Mouse (Mus musculus) frontal cortex, adult 2 months (tissue): ENCODE results near the gene Zc3h12a. TPM values are rescaled to one million over a fixed set of nuclear protein-coding genes. Genes with fewer than 3 reads are reported as not detected.

Source experiments
- DNase-seq, 2 experiments: peaks; one replicate each; pipeline ENCODE4 v3.0.0; 2022; ENCODE audit warnings: low spot score in 1 of 2; ENCODE audit errors: extremely low spot score in 1 of 2
- polyA plus RNA-seq: library from polyadenylated mRNA; depleted of rRNA; stranded (reverse); fragments of >200 nt; gene quantifications from 2 replicates; pipeline ENCODE4 v1.2.3, GENCODE M21; 2012; rRNA removed

The Zc3h12a gene
- polyA plus RNA-seq, result 1.3 and 1.6 TPM in 2 replicates

DNA sequence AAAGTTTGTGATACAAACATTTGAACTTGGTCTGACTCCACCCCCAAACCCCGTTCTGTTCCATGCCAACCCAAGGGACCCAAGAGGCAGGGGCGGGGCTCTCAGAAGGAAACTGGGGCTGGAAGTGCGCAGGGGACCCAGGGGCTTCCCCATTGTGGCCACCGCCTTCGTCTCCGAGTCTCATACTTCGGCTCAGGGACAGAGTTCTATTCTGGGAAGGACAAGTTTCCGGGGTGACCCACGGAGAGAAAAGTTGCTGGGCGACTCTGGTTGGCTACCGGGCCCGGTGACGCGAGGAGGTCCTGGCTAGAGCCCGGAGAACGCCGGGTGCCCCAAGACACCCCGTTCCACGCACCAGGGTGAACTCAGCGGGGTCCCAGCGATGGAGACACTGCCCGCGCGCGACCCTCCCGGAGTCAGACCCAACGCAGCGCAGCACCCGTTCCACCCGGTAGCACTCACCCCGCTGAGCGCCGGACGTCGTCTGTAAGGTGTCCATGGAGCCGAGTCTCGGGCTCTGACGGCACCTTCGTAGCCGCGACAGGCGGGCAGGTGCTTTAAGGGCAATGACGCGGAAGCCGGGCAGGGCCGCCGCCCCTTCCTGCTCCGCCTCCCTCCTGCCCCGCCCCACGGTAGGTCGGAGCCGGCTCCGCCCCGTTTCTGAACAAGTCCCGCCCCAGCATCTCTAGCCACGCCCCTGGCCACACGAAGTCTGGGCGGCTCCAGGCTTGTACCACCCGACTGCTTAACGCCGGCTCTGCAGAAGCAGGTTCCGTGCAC is at the start of gene Zc3h12a:
Zc3h12a (minus strand) TSS at position 536 of the 780 bp plus-strand sequence.
- peak in 1 of 2 experiments; percentile 65 for DNase-seq

DNA sequence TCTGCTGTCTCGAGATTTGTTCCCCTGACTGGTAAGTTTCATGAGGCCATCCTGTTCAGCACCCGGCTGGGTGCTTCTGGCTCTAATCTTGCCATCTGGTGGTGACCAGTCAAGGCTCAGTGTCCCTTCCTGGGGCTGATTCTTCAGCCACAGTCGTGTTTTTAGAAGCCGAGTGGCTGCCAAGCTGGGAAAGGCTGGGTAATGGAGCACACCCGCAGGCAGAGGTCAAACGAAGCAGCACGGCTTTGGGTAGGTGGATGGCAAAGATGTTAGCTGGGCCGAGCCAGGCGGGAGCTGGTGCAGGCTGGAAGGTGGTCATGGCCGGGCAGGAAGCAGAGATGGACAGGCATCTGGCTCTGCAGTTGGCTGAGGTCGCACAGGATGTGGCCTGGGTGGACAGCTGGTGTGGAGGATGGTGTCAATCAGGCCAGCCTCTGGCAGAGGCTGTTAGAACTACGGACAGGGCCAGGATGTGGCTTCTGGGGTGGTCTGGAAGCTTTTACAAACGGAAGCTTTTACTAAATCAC is 49.1 kb upstream of the Zc3h12a start:
- DNase-seq, result no peak

DNA sequence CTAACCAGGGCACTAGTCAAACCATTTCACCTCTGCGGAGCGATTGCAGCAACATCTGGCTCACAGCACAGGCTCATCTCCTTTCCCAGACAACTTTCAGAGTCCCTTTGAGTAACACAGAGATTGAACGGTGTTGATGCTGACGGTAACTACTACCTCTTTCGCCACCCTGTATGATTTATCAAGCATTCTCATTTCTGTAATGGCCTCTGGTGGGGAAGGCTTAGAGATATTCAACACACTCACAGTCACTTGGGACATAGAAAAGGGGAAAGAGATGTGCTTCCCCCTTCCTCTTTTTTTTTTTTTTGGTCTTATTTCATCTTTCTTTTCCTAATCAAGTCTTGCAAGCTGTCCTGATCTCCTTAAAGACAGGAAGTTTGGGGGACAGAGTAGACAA is 48.5 kb upstream of the Zc3h12a start:
- DNase-seq, result no peak

DNA sequence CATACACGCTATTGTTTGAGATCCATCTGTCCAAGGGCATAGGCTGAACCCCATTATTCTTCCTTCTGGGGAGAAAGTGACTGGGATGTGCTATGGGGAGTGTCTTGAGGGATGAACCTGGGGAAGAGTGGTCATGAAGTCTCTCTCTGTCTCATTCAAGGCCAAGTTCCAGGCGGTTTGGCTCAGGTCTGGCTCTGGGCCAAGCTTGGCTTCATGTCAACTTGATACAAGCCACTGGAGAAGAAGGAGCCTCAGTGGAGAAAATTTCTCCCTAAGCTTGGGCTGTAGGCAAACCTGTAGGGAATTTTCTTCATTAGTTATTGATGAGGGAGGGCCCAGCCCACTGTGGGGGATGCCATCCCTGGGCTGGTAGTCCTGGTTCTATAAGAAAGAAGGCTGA is 48.0 kb upstream of the Zc3h12a start:
- peak in 1 of 2 experiments; percentile 38 for DNase-seq

DNA sequence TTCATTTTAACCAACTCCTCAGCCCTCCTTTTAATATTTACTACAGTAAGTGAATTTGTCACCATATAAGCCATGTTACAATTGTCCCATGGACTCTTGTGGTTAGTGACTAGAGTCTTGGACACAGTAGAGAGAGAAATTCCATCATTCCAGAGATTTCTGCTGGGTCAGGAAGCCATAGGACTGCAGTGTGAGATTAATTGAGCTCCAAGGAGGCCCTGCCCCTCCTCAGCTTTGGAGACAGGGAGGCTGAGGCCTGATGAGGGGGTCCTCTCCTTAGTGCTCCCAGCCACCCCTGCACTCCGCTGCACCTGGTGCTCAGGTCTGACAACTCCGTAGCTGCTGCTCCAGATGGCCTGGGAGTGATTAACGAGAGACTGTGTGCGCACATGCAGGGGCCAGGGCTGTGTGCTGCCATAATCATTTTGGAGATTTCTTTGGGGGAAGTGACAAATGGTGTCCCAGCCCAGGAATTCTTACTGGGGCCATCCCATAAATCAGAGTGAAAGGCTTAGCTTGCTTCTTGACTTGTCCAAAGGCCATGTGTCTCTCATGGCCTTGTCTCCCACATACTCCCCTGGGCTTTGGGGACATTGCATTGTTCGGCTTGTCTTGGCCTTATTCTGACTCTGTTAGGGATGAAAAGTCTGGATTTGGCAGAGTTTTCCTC is 47.0 kb upstream of the Zc3h12a start:
- no peak for DNase-seq

DNA sequence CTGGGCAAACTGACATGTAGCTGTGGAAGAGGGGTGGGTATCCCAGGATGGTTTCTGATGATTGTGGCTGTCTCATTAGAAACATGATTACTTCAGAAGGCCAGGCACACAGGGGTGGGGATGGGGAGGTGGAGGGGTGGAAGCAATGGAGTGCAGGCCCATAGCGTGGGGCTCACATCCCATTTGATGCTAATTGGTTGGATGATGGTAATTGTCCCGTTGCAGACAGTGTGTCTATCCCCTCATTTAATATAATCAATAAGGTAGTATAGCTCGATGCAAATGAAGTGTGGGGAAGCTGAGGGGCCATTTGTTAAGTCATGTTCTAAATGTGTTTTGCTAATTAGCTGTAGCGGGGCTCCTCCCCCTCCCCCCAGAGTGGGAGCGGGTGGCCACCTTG is 45.5 kb upstream of the Zc3h12a start:
- DNase-seq, result no peak

DNA sequence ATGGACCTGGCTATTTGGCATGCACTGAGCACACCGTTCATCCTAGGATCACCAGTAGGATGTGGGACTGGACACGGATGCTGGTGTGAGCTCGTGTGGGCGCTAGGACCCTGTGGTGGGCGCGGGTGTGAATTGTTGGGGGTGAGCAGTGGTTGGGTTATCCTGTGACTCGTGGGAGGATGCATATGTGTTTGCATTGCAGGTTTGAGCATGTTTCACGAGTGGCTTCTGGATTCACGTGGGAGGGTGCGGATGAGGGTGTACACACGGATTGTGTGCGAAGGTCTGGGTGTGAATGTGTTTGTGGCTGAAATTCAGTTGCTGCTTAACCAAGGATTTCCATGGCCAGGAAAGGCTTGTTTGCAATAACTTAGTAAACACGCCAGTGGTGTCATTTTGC is 45.1 kb upstream of the Zc3h12a start:
- DNase-seq, result peak in 1 of 2 experiments; percentile 47

DNA sequence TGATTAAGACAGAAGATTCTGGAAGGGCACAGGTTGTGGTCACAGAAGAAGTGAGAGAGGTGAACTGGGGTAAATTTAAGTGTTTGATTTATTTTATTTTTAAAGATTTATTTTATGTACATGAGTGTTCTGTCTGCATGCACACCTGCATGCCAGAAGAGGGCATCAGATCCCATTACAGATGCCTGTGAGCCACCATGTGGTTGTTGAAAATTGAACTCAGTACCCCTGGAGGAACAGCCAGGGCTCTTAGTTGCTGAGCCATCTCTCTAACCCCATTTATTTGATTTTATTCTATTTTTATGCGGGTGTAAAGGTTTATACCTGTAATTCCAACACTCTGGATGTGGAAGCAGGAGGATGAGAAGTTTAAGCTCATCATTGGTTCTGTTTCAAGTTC is 40.1 kb upstream of the Zc3h12a start:
- DNase-seq, result no peak

DNA sequence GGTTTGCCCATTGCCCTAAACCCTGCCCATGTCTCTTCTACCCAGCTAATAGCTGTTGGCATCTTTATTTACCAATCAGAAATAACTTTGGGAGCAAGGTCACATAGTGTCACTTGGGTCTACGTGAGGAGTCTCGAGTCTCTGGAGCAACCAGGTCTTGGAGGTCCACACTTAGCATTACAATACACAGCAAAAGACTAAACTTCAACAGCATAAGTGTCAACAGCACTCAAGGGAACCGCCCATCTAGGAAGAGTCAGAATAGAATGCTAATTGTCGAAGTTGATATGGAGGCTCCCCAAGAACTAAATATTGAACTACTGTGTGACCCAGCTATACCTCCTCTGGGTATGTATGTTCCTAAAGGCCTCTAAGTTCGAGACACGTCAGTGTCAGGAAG is 37.2 kb upstream of the Zc3h12a start:
- DNase-seq, result no peak

DNA sequence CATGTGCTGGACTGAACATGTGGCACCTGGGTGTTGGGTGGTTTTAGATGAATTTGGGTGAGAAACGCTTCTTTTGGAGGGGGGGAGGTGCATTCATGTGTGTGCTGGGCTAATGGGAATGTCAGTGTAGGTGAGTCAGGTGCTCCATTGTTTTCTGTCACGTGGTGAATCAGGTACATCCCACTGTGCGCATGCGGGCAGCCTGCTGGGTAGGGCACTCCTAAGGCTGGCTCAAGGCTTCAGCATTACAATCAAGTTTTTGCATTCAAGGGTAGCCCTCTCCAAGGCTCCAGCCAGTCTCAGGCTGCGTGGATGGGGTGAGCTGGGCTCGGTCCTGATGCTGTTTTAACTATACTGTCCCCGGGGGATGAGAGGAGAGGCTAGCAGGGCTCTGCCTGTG is 35.1 kb upstream of the Zc3h12a start:
- DNase-seq, result no peak

DNA sequence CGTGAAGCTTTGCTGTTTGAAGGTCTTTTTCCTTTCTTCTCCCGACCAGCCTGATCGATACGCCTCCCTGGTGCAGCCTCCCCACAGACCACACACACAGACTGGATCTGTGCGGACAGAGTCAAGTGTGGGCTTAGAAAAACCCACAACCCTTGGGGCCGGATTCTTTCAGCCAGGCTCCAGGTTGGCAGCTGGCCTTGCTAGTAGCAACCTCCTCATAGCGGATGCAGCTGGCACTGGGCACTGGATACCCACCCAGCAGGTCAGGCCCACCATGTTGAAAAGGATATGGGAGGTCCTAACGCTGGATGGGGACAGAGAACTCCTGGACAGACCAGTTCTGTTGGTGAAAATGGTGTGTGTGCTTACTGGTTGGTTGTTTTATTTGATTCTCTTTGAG is 33.8 kb upstream of the Zc3h12a start:
- no peak for DNase-seq

DNA sequence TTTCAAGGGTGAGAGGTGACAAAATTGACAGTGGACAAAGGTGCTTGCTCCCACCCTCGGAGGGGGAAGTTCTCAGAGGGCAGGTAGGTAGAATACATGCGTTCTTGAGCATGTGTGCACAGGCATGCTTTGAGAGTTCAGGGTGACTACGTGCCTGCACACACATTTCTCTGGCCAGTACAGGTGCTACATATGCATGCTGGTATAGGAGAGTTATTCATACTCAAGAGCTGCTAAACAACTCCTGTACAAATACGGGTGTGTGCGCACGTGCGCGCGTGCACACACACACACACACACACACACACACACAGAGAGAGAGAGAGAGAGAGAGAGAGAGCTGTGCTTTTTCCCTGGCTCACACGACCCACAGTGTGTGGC is 33.3 kb upstream of the Zc3h12a start:
- DNase-seq, result no peak

DNA sequence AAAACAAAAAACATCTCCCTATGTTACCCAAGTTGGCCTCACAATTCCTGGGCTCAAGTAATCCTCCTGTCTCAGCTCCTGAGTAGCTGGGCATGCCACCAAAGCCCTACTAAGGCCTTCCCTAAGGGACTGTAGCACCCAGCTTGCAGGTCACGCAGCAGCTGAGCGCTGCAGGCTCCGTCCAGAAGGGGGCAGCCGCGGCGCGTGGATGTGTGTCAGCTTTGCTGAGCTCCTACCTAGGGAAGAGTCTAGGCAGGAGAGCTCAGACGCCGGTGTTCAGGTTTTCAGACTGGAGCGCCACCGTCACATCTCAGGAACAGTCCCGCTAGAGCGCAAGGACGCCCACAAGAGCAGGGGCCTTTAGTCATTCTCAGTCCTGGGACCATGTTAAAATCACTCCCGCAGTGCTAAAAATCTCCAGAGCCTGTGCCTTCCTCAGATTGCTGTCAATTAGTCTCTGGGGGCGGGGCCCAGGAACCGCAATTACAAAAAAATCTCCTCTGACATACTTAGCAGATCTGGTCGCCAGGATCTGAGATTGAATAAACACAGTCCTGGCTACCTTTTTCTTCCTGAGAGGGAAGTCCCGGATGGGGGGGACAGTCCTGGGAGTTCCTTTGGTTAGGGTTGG is 32.8 kb upstream of the Zc3h12a start:
- DNase-seq, result peak; percentile 66 to 98

DNA sequence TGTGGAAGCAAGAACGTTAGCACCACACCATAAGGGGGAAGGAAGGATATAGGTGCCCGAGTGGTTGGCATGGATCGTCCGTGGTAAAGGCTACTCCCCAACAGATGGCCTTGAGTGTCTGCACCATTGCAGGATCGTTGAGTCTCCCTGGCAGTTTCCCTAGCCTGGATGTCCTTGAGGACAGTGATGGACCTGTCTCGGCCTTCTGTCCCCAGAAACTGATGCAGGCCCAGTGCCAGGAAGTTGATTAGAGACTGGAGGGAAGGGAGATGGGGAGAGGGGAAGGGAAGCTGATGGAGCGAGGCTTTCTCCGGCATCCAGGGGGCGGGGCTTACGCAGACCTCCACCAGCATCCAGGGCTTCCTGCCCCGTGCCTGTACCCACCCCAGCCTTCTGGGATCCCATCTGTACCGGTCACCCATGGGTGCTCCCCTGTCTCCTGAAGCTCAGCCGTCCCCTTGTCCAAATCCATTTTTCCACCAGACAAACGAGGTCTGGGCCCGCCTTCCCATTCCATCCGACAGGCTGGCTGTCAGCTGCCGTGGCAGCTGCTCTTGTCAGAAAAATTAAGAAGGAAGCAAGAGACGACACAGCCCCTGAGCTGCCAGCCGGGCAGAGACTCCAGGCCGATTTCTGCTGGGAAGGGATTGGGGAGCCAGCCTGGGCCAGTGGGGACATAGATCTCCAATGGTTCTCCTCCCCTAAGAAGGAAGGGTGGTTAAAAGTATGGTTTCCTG is 31.1 kb upstream of the Zc3h12a start:
- DNase-seq, result no peak

DNA sequence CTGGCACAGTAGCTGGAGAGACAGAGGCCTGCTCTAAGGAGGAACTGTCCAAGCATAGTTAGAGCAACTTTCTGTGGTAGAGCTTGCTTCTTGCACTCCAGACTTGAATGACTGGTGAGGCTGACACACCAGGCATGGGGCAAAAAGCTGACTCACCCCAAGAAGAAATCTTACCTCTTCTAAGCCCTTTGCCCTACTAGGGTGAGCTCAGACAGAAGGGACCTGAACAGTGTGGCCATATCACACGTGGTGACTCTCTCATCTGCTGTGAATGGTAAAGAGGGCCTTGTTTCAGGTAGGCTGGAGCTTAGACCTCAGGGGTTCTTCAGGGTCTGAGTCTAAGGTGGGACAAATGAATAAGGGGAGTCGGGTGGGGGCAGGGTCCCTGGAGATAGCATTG is 30.4 kb upstream of the Zc3h12a start:
- no peak for DNase-seq

DNA sequence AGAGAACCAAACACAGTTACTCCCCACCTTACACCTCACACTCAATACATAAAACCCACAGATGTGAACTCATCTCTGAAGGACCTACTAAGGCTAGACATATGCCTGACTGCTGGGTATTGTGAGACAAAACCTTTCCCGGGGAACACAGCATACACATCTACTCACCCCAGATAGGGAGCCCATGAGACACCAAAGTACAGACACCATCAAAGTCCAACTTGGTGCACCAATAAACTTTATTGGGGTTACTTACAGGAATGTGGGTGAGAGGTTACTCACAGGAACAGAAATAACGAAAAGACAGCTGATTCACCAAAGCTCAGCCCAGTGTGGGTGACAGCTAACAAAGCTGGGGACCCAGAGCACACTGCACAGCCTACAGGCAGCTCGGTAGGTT is 29.7 kb upstream of the Zc3h12a start:
- DNase-seq, result no peak

DNA sequence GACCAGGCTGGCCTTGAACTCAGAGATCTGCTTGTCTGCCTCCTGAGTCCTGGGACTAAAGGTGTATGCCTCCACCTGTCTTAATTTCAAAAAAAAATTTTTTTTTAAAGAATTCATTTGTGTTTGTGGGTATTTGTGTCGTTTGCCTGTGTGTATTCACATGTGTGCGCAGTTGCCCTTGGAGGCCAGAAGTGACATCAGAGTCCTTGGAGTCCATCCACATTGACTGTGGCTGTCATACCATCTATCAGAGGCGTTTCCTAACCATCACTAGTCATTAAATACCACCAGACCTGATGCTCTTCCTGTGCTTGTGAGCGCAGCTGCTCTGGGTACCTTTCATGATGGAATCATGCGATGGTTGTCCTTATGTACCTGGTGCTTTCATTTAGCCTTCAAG is 28.0 kb upstream of the Zc3h12a start:
- no peak for DNase-seq

DNA sequence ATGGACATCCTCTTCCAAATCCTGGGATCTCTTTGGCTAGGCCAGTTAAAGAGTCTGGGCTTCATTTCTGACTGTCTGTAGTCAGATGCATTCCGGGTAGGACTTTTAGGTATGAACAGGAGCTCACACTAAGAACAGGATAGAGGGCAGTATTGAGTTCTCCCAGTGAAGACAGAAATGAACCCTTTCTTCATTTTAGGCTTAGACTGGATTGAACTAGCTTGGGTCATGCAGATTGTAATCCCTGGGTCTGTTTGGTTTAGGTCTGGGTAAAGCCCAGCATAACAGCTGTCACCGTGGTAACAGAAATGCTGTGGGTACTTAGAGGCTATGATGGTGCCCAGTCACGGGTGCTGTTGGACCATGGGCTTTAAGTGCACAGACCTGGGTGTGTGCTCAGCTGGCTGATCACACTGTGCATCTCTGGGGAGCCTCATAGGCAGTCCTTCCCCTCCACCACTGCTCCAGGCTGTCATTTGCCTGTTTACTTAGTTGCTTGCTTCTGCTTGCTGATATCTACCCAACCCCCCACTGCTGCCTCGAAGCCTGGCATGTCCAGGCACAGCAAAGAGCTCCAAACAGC is 26.1 kb upstream of the Zc3h12a start:
- no peak for DNase-seq

DNA sequence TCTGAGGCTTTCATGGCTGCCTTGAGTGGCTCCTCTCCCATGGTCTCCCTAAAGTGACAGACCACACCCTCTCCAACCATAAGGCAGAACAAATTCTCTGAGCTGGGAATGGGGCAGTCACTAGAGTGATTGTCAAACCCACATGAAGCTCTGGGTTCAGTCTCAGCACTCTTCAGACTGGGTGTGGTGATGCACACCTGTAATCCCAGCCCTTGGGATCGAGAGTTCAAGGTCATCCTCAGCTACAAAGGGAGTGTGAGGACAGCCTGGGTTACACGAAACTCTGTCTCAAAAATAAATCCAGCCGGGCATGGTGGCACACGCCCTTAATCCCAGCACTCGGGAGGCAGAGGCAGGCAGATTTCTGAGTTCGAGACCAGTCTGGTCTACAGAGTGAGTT is 24.8 kb upstream of the Zc3h12a start:
- DNase-seq, result no peak

DNA sequence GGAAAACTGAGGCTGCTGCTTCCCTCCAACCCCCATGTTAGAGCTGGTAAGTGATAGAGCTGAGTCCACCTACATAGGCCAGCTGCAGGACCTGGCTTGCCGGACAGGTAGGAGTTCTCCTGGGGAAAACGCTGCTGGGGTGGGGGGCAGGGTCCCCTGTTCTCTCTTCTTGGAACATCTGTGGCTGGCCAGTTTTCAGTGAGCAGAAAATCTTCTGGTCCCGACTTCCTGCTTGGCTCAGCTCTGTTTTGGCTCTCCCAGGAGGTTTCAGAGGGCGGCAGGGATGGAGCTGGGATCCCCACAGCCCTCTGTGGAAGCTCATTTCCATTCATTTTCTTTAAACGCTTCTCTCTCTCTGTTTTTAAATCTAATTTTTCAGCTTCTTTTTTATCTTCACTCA is 21.8 kb upstream of the Zc3h12a start:
- no peak for DNase-seq

DNA sequence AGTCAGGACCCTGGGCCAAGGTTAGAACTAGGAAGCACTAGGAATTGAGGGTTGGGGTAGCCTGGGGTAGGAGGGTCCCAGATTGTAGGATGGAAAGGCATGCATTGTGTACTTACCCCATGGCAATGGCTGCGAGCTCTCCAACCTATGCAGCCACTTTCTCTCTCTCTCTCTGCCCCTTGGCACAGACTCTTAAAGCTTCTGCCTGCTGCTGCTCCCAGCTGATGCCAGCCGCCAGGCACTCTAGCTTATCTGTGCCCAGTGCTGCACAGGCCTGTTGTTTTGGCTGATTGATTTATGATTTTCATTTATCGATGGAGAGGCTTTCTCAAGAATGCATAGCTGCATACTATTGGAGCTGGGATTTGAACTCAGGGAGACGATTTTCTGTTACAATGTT is 20.3 kb upstream of the Zc3h12a start:
- DNase-seq, result no peak
